Mouse (Mus musculus): ENCODE data around the gene Ephb2. TPM values are rescaled to one million over a fixed set of nuclear protein-coding genes. Genes with fewer than 3 reads are reported as not detected.
A peak's percentile ranks its signal among the peaks of the same experiment; 100 is the strongest.

Ephb2 gene
- polyA plus RNA-seq, 1 experiment from 2014 or later: 33.7 TPM

DNA sequence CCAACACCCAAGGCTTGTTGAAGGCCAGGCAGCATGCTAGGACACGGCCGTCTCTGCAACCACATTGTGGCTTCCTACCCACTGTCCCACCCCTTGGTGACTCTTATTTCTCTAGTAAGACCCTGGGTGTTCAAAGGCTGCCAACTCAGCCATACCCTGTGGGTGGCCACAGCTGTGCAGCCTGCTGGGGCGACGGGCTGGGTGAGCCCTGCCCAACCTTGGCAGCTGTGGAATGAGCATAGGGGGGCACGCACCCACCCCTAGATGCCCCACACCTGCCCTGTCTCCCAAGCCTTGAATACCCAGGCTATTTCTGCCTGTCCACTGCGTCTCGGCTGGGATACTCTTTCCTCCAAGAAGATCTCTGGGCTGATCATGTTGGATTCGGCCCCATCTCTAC, 81.5 kb downstream of the Ephb2 start:
- ATAC-seq (ENCODE audit: low FRiP score) (no peak), DNase-seq (ENCODE audit: low spot score, missing footprints) (no peak)
- Histone ChIP-seq H3K4me1 (ENCODE audit: control insufficient read depth, insufficient read depth, low read length) (peaks cover 95% of the 10 kb centered on the region), H3K4me3 (ENCODE audit: low read depth, low read length) (no peak overlapping the region), H3K9ac (ENCODE audit: low read length) (peak overlapping the region; percentile 53), H3K36me3 (ENCODE audit: control insufficient read depth, insufficient read depth, low read length) (no peaks in the 10 kb centered on the region), H3K27me3 (ENCODE audit: control insufficient read depth, insufficient read depth, low read length) (peaks cover 2% of the 10 kb centered on the region; the same call in 1 of the 2 replicates), H3K9me3 (ENCODE audit: control insufficient read depth, low read length) (no peaks in the 10 kb centered on the region), H3K4me2 (no peak overlapping the region), H3K27ac (ENCODE audit: low read depth, low read length) (peak overlapping the region; percentile 99)
- 75% methylated on average over 8 of the region's 8 CpGs for WGBS

GRCm38 (mm10) chr4:136751355-136752020, 84.3 kb downstream of the Ephb2 start:
- H3K4me3 ChIP-seq (ENCODE audit: low read depth, low read length): no peak overlapping the region

DNA sequence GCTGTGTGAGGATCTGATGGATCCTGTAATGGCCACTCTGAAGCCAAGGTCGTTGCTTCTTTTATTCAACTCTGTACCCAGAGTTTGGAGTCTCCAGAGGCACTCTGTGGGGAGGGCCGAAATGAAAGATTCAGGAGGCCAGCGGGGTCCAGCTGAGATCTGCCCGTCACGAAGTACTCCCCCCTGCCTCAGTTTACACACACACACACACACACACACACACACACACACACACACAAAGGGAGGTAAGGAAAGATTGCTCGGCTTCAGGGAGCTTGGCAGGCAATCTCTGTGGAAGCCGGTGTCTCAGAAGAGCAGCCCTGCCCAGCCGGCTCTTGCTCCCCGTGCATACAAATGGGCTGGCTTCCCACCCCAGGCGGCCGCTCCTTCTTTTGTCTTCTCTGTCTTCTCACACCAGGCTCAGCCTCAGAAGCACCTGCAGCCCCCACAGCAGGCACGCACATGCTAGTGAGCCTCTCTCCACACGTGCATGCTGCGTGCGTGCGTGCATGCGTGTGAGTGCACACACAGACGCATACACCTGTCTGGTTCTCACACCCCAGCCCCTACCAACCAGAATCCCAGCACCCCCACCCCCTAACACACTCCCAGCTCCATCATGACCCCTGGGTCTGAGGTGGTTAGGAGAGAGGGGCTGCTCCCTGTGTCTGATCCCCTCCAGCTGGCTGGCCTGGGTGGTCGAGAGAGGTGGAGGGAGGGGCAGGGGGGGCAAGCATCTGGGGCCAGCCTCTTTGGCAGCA, 85.0 kb downstream of the Ephb2 start:
- DNase-seq (ENCODE audit: low spot score, missing footprints) (peak; percentile 97), ATAC-seq (ENCODE audit: low FRiP score) (peak; percentile 65)
- H3K9me3 ChIP-seq (ENCODE audit: control insufficient read depth, low read length): no peaks in the 10 kb centered on the region
- no peak overlapping the region for H3K4me3 ChIP-seq (ENCODE audit: low read depth, low read length)
- H3K4me2 ChIP-seq: peak overlapping the region; percentile 22
- WGBS: 3% methylated on average over 19 of the region's 19 CpGs
- H3K36me3 ChIP-seq (ENCODE audit: control insufficient read depth, insufficient read depth, low read length): no peaks in the 10 kb centered on the region
- no peaks in the 10 kb centered on the region for H3K27me3 ChIP-seq (ENCODE audit: control insufficient read depth, insufficient read depth, low read length)
- peak overlapping the region; percentile 63 for H3K9ac ChIP-seq (ENCODE audit: low read length)
- peak overlapping the region; percentile 97 for H3K27ac ChIP-seq (ENCODE audit: low read depth, low read length)
- H3K4me1 ChIP-seq (ENCODE audit: control insufficient read depth, insufficient read depth, low read length): peaks cover 77% of the 10 kb centered on the region

More at GRCm38 (mm10) chr4:136751355-136752020, 84.3 kb downstream of the Ephb2 start:
- Histone ChIP-seq H3K27me3 (ENCODE audit: control insufficient read depth, insufficient read depth, low read length) (no peaks in the 10 kb centered on the region), H3K4me2 (peak overlapping the region; percentile 22), H3K36me3 (ENCODE audit: control insufficient read depth, insufficient read depth, low read length) (no peaks in the 10 kb centered on the region), H3K27ac (ENCODE audit: low read depth, low read length) (peak overlapping the region; percentile 97), H3K9me3 (ENCODE audit: control insufficient read depth, low read length) (no peaks in the 10 kb centered on the region), H3K9ac (ENCODE audit: low read length) (peak overlapping the region; percentile 63), H3K4me1 (ENCODE audit: control insufficient read depth, insufficient read depth, low read length) (peaks cover 81% of the 10 kb centered on the region)
- peak; percentile 92 for DNase-seq (ENCODE audit: low spot score, missing footprints)
- WGBS: 10% methylated on average over 4 of the region's 4 CpGs
- no peak for ATAC-seq (ENCODE audit: low FRiP score)

- H3K4me3 ChIP-seq (ENCODE audit: low read depth, low read length): no peak overlapping the region
- WGBS: 10% methylated on average over 19 of the region's 19 CpGs
Observed at GRCm38 (mm10) chr4:136749851-136750577, 85.8 kb downstream of the Ephb2 start.

DNA sequence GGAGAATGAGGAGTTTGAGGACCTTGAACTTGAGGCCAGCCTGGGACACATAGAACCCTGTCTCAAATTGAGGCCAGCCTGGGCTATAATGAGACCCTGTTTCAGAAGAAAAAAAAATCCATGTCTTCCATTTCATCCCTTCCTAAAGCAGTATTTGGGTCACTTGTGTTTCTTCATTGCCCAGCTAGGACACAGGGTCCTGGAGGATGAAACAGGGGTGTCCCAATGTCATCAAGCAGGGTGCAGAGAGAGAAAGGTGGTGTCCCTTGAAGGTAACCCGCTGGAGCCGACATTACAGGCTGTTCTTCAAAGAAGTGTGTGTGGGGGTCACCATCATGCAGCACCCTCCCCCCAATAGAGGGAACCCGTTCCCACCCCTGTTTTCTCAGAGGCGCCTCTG, 86.4 kb downstream of the Ephb2 start:
- DNase-seq (ENCODE audit: low spot score, missing footprints): peak; percentile 94
- Histone ChIP-seq H3K27ac (ENCODE audit: low read depth, low read length) (peak overlapping the region; percentile 97), H3K9me3 (ENCODE audit: control insufficient read depth, low read length) (no peaks in the 10 kb centered on the region), H3K4me1 (ENCODE audit: control insufficient read depth, insufficient read depth, low read length) (peaks cover 74% of the 10 kb centered on the region), H3K4me3 (ENCODE audit: low read depth, low read length) (no peak overlapping the region), H3K27me3 (ENCODE audit: control insufficient read depth, insufficient read depth, low read length) (no peaks in the 10 kb centered on the region), H3K36me3 (ENCODE audit: control insufficient read depth, insufficient read depth, low read length) (no peaks in the 10 kb centered on the region), H3K4me2 (peak overlapping the region; percentile 22), H3K9ac (ENCODE audit: low read length) (peak overlapping the region; percentile 63)
- WGBS: 5% methylated on average over 4 of the region's 4 CpGs
- ATAC-seq (ENCODE audit: low FRiP score): no peak

More at GRCm38 (mm10) chr4:136749851-136750577, 85.8 kb downstream of the Ephb2 start:
- no peaks in the 10 kb centered on the region for H3K36me3 ChIP-seq (ENCODE audit: control insufficient read depth, insufficient read depth, low read length)
- H3K4me2 ChIP-seq: peak overlapping the region; percentile 22
- H3K9ac ChIP-seq (ENCODE audit: low read length): peak overlapping the region; percentile 63
- no peaks in the 10 kb centered on the region for H3K27me3 ChIP-seq (ENCODE audit: control insufficient read depth, insufficient read depth, low read length)
- peak; percentile 72 for ATAC-seq (ENCODE audit: low FRiP score)
- H3K9me3 ChIP-seq (ENCODE audit: control insufficient read depth, low read length): no peaks in the 10 kb centered on the region
- peaks cover 75% of the 10 kb centered on the region for H3K4me1 ChIP-seq (ENCODE audit: control insufficient read depth, insufficient read depth, low read length)
- DNase-seq (ENCODE audit: low spot score, missing footprints): peak; percentile 95
- H3K27ac ChIP-seq (ENCODE audit: low read depth, low read length): peak overlapping the region; percentile 97

GRCm38 (mm10) chr4:136748842-136749392, 86.9 kb downstream of the Ephb2 start:
- Histone ChIP-seq H3K27ac (ENCODE audit: low read depth, low read length) (peak overlapping the region; percentile 97), H3K9ac (ENCODE audit: low read length) (peak overlapping the region; percentile 63), H3K36me3 (ENCODE audit: control insufficient read depth, insufficient read depth, low read length) (no peaks in the 10 kb centered on the region), H3K9me3 (ENCODE audit: control insufficient read depth, low read length) (no peaks in the 10 kb centered on the region), H3K4me2 (no peak overlapping the region), H3K4me3 (ENCODE audit: low read depth, low read length) (no peak overlapping the region), H3K27me3 (ENCODE audit: control insufficient read depth, insufficient read depth, low read length) (no peaks in the 10 kb centered on the region), H3K4me1 (ENCODE audit: control insufficient read depth, insufficient read depth, low read length) (peaks cover 74% of the 10 kb centered on the region)
- WGBS: 33% methylated on average over 7 of the region's 7 CpGs
- ATAC-seq (ENCODE audit: low FRiP score): no peak
- DNase-seq (ENCODE audit: low spot score, missing footprints): no peak

GRCm38 (mm10) chr4:136746516-136746915, 89.3 kb downstream of the Ephb2 start:
- Histone ChIP-seq H3K9ac (ENCODE audit: low read length) (no peak overlapping the region), H3K9me3 (ENCODE audit: control insufficient read depth, low read length) (no peaks in the 10 kb centered on the region), H3K27ac (ENCODE audit: low read depth, low read length) (no peak overlapping the region), H3K4me2 (no peak overlapping the region), H3K36me3 (ENCODE audit: control insufficient read depth, insufficient read depth, low read length) (no peaks in the 10 kb centered on the region), H3K27me3 (ENCODE audit: control insufficient read depth, insufficient read depth, low read length) (no peaks in the 10 kb centered on the region), H3K4me1 (ENCODE audit: control insufficient read depth, insufficient read depth, low read length) (peaks cover 72% of the 10 kb centered on the region), H3K4me3 (ENCODE audit: low read depth, low read length) (no peak overlapping the region)
- ATAC-seq (ENCODE audit: low FRiP score) (no peak), DNase-seq (ENCODE audit: low spot score, missing footprints) (no peak)
- 80% methylated on average over 1 of the region's 1 CpGs for WGBS

- Histone ChIP-seq H3K4me1 (ENCODE audit: control insufficient read depth, insufficient read depth, low read length) (peaks cover 65% of the 10 kb centered on the region), H3K4me2 (no peak overlapping the region), H3K9me3 (ENCODE audit: control insufficient read depth, low read length) (no peaks in the 10 kb centered on the region), H3K4me3 (ENCODE audit: low read depth, low read length) (no peak overlapping the region), H3K27me3 (ENCODE audit: control insufficient read depth, insufficient read depth, low read length) (no peaks in the 10 kb centered on the region), H3K36me3 (ENCODE audit: control insufficient read depth, insufficient read depth, low read length) (no peaks in the 10 kb centered on the region), H3K9ac (ENCODE audit: low read length) (peak overlapping the region; percentile 44), H3K27ac (ENCODE audit: low read depth, low read length) (peak overlapping the region; percentile 57)
- peak; percentile 45; the same call in 1 of the 2 replicates for ATAC-seq (ENCODE audit: low FRiP score)
- 10% methylated on average over 5 of the region's 5 CpGs for WGBS
- DNase-seq (ENCODE audit: low spot score, missing footprints): no peak
Observed at GRCm38 (mm10) chr4:136742677-136743076, 93.1 kb downstream of the Ephb2 start.

Measured in midbrain, embryonic 11.5 days (tissue).